Mouse (Mus musculus) embryonic facial prominence, embryonic 12.5 days (tissue): ENCODE measurements around the gene Dnajc13. TPM values are rescaled to one million over a fixed set of nuclear protein-coding genes. Genes with fewer than 3 reads are reported as not detected.

Source experiments
- ATAC-seq: fragments of 200-750 bp; cut with Nextera tagmentation; 2 replicates; pipeline ENCODE4 v1.8.0; 2017; ENCODE audit not compliant: insufficient number of reproducible peaks, insufficient read depth, low FRiP score, low TSS enrichment
- H3K27ac ChIP-seq: fragments of 300-500 bp; sonication (generic); 2 replicates; pipeline ENCODE4 v1.5.1; 2016; ENCODE audit warnings: mild to moderate bottlenecking
- H3K27me3 ChIP-seq: fragments of 300-500 bp; sonication (generic); 2 replicates; pipeline ENCODE4 v1.6.1; 2016; ENCODE audit warnings: mild to moderate bottlenecking, moderate library complexity
- H3K36me3 ChIP-seq: fragments of 300-500 bp; sonication (generic); 2 replicates; pipeline ENCODE4 v1.6.1; 2016; ENCODE audit warnings: mild to moderate bottlenecking
- H3K4me1 ChIP-seq: fragments of 300-500 bp; sonication (generic); 2 replicates; pipeline ENCODE4 v1.6.1; 2016
- H3K4me2 ChIP-seq: fragments of 300-500 bp; sonication (generic); replicated peaks from 2 replicates; pipeline ENCODE4 v1.6.1; 2016; ENCODE audit warnings: mild to moderate bottlenecking, moderate library complexity
- H3K4me3 ChIP-seq: fragments of 300-500 bp; sonication (generic); 2 replicates; pipeline ENCODE4 v1.5.1; 2016; ENCODE audit warnings: mild to moderate bottlenecking
- H3K9ac ChIP-seq: fragments of 300-500 bp; sonication (generic); 2 replicates; pipeline ENCODE4 v1.6.1; 2016; ENCODE audit warnings: mild to moderate bottlenecking, moderate library complexity
- H3K9me3 ChIP-seq: fragments of 300-500 bp; sonication (generic); 2 replicates; pipeline ENCODE4 v1.6.1; 2016; ENCODE audit warnings: mild to moderate bottlenecking, moderate library complexity
- WGBS: fragments of 180-500 bp; shearing (Covaris S2); methylation state at CpG from one replicate; pipeline ENCODE4 v1.1.7; 2016; 5-methylcytosine and 5-hydroxymethylcytosine counted together
- polyA plus RNA-seq: library from polyadenylated mRNA; unstranded; fragments of >200 nt; fragmentation: Nextera tagmentation; extraction: Ambion mirVana; gene quantifications from 2 replicates; pipeline ENCODE4 v1.2.1, GENCODE M21; 2016

Gene Dnajc13
- polyA plus RNA-seq, 1 experiment from 2014 or later, result 23.4 TPM

DNA sequence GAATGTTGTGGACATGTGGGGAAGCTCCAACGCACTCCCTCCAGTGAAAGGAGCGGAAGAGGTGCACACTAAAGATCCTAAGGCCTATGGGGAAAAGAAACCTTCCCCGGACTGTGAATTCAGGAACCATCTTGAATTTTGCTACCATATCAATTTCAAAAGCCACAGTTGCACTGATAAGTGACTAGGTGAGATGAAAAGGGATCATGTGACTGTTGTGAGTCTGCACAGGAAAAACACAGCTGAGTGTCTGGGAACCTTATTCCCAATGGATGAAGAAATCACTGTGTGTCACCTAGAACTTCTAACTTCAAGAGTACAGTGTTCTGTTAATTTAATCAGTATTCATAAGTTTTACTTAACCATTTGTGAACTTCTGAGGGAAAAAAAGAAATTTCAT lies 10.1 kb downstream of the Dnajc13 start:
- Histone ChIP-seq H3K27me3 (no peaks in the 10 kb centered on the region), H3K36me3 (no peaks in the 10 kb centered on the region), H3K4me2 (no peak overlapping the region), H3K27ac (no peak overlapping the region), H3K9me3 (no peaks in the 10 kb centered on the region), H3K9ac (no peak overlapping the region), H3K4me3 (no peak overlapping the region), H3K4me1 (0 out of 2 replicates have a peak, but pooled peaks cover 2% of the 10 kb centered on the region)
- no peak for ATAC-seq
- 87% methylated on average over 3 of the region's 3 CpGs for WGBS

DNA sequence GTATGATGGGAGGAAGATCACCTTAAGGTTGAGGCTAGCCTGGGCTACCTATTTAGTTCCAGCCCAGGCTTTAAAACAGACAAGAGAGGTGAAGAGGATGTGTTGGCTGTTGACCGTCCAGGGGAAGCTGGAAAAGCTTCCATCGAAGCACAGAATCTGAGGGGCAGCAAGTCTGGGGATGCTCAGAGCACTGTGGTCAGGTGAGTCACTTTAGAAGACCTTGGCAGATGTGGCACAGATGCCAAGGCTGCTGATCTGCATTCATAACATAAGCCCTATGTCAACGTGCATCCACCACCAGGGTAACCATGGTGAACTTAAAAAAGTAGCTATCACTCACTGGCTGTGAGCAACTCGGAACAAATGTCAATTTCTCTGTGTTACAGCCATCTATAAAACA lies 11.0 kb downstream of the Dnajc13 start:
- no peak overlapping the region for H3K4me3 ChIP-seq
- no peaks in the 10 kb centered on the region for H3K9me3 ChIP-seq
- H3K4me1 ChIP-seq, result no peaks in the 10 kb centered on the region
- no peaks in the 10 kb centered on the region for H3K36me3 ChIP-seq
- H3K9ac ChIP-seq, result no peak overlapping the region
- WGBS, result 89% methylated on average over 4 of the region's 4 CpGs
- no peak overlapping the region for H3K27ac ChIP-seq
- H3K4me2 ChIP-seq, result no peak overlapping the region
- no peak for ATAC-seq
- H3K27me3 ChIP-seq, result no peaks in the 10 kb centered on the region

DNA sequence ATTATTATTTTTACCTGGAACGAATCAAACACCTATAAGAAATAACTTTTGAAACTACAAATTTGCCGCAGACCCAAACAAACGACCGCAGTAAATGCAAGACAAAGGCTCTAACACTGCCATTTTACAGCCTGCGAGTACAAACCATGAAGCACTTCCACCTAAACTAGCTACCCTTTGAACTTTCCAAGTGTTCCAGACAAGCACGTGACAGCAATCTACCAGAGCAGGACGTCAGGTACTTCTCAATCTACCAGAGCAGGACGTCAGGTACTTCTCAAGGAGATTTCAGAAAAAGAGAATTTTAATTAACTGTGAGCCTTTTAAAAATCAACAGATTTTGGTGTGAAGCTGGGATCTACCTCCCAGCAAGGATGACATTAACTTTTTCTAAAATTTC lies 11.6 kb downstream of the Dnajc13 start:
- Histone ChIP-seq H3K4me2 (no peak overlapping the region), H3K27me3 (no peaks in the 10 kb centered on the region), H3K4me1 (no peaks in the 10 kb centered on the region), H3K36me3 (0 out of 2 replicates have a peak, but pooled peaks cover 3% of the 10 kb centered on the region), H3K27ac (no peak overlapping the region), H3K9ac (no peak overlapping the region), H3K9me3 (no peaks in the 10 kb centered on the region), H3K4me3 (no peak overlapping the region)
- ATAC-seq, result no peak
- WGBS, result 84% methylated on average over 8 of the region's 8 CpGs

DNA sequence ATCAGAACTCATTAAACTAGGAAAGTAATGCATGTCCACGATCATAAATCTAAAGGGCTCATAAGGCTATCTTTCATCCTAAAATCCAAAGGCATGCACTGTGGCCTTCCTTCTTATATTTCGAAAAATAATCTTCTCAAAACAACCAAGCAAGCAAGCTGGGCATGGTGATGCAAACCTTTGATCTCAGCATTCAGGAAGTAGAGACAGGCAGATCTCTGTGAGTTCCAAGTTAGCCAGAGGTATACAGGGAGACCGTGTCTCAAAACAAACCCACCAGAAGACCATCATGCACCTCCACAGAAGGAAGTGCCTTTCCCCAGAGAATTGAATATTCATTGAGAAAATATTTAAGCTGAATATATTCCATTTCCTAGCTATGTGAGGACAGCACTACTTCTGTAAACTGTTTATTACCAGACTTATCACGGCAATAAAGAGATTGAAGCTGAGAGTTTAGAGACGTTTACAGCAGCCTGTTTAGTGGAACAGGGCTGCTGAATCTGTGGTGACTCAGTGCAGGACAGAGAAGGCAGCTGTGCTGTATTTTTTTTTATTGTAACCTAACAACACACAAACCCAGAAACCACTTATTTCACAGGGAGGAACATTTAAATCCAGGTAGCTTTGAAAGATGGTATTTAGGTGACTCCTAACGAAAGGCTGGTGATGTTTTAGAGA lies 15.3 kb downstream of the Dnajc13 start:
- ATAC-seq, result no peak
- 80% methylated on average over 6 of the region's 6 CpGs for whole genome bisulfite sequencing
- Histone ChIP-seq H3K9me3 (no peaks in the 10 kb centered on the region), H3K27ac (no peak overlapping the region), H3K9ac (no peak overlapping the region), H3K4me2 (no peak overlapping the region), H3K4me1 (no peaks in the 10 kb centered on the region), H3K36me3 (peaks cover 11% of the 10 kb centered on the region; the same call in 1 of the 2 replicates), H3K27me3 (no peaks in the 10 kb centered on the region), H3K4me3 (no peak overlapping the region)

DNA sequence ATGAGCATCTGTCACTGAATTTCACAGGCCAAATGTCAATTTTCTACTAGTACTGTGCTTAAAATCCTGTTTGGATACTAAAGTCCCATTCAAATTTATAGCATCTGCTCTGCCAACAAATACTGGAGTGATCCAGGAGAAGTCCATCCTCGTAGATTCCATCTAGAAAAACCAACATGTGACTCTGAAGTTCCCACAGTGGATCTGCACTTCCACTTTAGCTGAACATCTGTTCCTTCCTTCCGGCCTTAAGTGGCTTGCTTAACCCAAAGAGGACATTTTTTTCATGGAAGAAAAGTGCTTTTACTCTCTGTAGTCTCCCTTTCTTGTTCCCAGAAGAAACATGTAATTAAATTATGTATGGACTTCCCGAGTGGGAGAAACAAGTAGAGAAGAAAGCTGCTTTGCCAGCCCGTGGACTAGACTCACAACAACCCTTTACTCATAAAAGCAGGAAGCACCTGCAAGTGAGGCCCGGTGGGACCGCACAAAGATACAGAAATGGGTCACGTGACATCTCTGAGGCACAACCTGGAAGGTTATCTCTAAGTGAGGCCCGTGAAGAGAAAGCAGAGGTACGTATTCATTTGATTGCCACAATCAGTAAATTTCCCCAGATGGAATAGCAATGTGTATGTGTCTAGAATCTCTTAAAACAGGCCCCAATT lies 18.8 kb downstream of the Dnajc13 start:
- Histone ChIP-seq H3K27me3 (no peaks in the 10 kb centered on the region), H3K4me1 (no peaks in the 10 kb centered on the region), H3K4me2 (no peak overlapping the region), H3K27ac (no peak overlapping the region), H3K9ac (no peak overlapping the region), H3K36me3 (peaks cover 18% of the 10 kb centered on the region; the same call in 1 of the 2 replicates), H3K9me3 (no peaks in the 10 kb centered on the region), H3K4me3 (no peak overlapping the region)
- WGBS, result 84% methylated on average over 9 of the region's 9 CpGs
- no peak for ATAC-seq

DNA sequence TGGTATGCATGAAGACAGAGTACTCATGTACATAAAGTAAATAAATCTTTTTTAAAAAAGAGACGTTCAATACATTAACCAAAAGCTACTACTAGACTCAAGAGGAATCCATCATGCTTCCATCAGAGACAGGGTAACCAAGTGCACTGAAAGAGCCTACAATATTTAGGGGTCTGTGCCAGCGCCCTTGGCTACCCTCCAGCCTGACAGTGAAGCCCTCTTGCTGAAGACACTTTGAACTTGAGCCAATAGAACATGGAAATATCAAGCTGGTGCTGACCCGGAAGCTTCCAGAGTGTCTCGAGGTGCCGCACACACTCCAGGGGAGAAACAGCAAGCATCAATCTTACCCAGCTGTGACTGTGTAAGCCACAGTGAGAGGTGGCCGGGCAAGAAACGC lies 22.6 kb downstream of the Dnajc13 start:
- Histone ChIP-seq H3K9me3 (no peaks in the 10 kb centered on the region), H3K27me3 (no peaks in the 10 kb centered on the region), H3K4me2 (no peak overlapping the region), H3K9ac (no peak overlapping the region), H3K4me1 (no peaks in the 10 kb centered on the region), H3K36me3 (peaks cover 34% of the 10 kb centered on the region), H3K4me3 (no peak overlapping the region), H3K27ac (no peak overlapping the region)
- 92% methylated on average over 7 of the region's 7 CpGs for whole genome bisulfite sequencing
- no peak for ATAC-seq

DNA sequence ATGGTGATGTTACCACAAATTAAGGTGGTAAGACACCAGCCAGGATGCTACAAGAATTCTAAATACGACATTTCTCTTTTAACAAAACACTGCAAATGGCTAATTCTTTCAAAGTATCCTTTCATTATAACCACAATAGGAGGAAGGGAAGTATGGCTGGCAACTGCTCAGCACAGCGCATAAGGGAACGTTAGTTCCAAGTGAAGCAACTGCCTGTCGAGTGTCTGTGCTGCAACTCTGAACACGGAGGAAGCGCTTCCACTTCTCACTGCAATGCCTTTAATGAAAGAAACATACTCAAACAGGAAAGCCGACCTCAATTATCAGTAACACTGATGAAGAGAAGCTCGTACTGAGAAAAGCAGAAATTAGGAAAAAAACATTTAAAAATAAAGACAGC lies 23.7 kb downstream of the Dnajc13 start:
- Histone ChIP-seq H3K9me3 (no peaks in the 10 kb centered on the region), H3K27me3 (no peaks in the 10 kb centered on the region), H3K4me1 (no peaks in the 10 kb centered on the region), H3K36me3 (peaks cover 44% of the 10 kb centered on the region), H3K9ac (no peak overlapping the region), H3K4me2 (no peak overlapping the region), H3K27ac (no peak overlapping the region), H3K4me3 (no peak overlapping the region)
- WGBS, result 93% methylated on average over 8 of the region's 8 CpGs
- ATAC-seq, result no peak

DNA sequence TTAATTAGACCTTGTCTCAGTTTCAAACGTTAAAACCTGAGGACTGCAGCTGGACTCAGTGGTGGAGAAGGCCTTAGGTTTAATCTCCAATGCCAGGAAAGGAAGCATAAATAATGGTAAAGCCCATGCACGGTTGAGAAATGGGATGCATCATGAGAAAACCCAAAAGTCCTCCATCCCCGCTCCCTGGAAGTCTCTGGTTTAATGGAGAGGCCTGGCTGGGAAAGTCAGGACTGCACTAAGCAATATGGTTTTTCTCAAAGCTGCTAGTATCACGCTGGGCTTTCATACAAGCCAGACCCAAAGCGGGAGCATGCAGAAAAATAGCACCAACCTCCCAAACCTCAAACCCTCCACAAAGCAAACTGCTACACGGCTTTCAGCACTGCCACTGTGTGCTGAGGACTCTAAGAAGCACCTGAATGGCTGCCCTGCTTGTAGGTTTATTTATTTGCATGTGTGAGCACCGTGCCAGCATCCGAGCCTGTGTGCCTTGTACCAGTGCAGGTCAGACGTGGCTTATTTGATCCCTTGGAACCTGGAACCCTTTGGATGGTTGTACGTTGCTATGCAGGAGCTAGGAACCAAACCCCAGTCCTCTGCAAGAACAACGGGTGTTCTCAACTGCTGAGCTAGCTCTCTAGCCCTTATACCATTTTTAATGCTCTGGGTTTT lies 26.3 kb downstream of the Dnajc13 start:
- Histone ChIP-seq H3K4me3 (no peak overlapping the region), H3K4me1 (no peaks in the 10 kb centered on the region), H3K36me3 (peaks cover 60% of the 10 kb centered on the region), H3K27me3 (no peaks in the 10 kb centered on the region), H3K4me2 (no peak overlapping the region), H3K27ac (no peak overlapping the region), H3K9me3 (no peaks in the 10 kb centered on the region), H3K9ac (no peak overlapping the region)
- 90% methylated on average over 11 of the region's 11 CpGs for WGBS
- ATAC-seq, result no peak

DNA sequence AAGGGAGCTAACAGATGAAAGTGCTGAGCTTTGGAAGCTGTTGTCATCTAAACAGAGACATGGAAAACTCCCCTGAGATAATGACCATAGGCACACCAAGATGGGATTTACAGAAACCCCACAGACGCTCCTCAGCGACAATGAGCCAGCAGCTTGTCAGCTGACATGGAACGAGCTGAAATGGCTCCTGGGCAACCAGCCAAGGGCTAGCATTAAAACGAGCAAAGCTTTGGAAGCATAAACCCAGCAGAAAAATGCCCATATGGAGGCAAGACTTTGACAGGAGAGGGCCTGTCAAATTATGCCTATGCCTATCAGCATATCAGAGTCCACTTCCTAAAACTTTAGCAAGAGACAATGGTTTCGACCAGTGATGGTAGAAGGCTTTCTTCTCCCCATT lies 27.0 kb downstream of the Dnajc13 start:
- 78% methylated on average over 5 of the region's 5 CpGs for WGBS
- H3K9me3 ChIP-seq, result no peaks in the 10 kb centered on the region
- no peak for ATAC-seq
- no peaks in the 10 kb centered on the region for H3K4me1 ChIP-seq
- H3K9ac ChIP-seq, result no peak overlapping the region
- no peak overlapping the region for H3K4me2 ChIP-seq
- no peak overlapping the region for H3K27ac ChIP-seq
- H3K4me3 ChIP-seq, result no peak overlapping the region
- H3K27me3 ChIP-seq, result no peaks in the 10 kb centered on the region
- H3K36me3 ChIP-seq, result peaks cover 65% of the 10 kb centered on the region

DNA sequence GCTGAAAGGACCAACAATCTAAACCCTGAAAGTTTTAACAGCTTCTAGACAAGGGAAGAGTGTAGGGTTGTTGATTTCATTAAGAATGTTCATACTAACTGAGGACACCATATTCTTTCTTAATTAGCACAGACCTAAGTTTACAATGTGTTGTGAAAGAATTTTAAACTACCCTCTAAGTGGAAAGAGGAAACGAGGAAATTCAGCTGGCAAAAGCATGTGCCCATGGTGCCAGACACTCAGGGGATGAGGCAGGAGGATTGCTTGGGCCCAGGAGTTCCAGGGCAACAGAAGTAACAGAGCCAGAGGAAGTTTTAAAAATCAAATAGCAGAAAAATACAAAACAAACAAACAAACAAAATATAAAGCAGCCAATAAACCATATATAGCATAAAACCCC lies 28.9 kb downstream of the Dnajc13 start:
- no peak for ATAC-seq
- Histone ChIP-seq H3K4me3 (no peak overlapping the region), H3K36me3 (peaks cover 72% of the 10 kb centered on the region), H3K9ac (no peak overlapping the region), H3K9me3 (no peaks in the 10 kb centered on the region), H3K4me1 (no peaks in the 10 kb centered on the region), H3K27me3 (no peaks in the 10 kb centered on the region), H3K27ac (no peak overlapping the region), H3K4me2 (no peak overlapping the region)
- 84% methylated on average over 1 of the region's 1 CpGs for WGBS

DNA sequence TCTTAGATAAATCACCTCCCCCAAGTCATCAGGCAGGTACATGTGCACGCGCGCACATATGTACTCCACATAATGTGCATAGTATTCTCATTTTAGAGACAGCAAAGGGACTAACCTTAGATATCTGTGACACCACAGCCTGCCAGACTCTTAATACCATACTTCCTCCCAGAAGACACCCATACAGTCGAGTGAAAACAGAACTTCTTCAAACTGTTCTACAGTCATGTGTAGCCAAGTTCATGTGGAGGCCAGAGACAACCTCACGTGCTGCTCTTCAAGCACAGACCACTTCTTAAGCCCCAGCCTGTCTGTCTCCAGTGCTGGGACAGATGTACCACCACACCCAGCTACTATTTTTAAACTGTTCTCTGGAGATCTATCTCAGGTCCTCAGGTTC lies 29.7 kb downstream of the Dnajc13 start:
- no peaks in the 10 kb centered on the region for H3K27me3 ChIP-seq
- no peak for ATAC-seq
- H3K4me3 ChIP-seq, result no peak overlapping the region
- H3K27ac ChIP-seq, result no peak overlapping the region
- peaks cover 77% of the 10 kb centered on the region for H3K36me3 ChIP-seq
- no peaks in the 10 kb centered on the region for H3K4me1 ChIP-seq
- 94% methylated on average over 5 of the region's 5 CpGs for WGBS
- no peak overlapping the region for H3K4me2 ChIP-seq
- no peak overlapping the region for H3K9ac ChIP-seq
- no peaks in the 10 kb centered on the region for H3K9me3 ChIP-seq

DNA sequence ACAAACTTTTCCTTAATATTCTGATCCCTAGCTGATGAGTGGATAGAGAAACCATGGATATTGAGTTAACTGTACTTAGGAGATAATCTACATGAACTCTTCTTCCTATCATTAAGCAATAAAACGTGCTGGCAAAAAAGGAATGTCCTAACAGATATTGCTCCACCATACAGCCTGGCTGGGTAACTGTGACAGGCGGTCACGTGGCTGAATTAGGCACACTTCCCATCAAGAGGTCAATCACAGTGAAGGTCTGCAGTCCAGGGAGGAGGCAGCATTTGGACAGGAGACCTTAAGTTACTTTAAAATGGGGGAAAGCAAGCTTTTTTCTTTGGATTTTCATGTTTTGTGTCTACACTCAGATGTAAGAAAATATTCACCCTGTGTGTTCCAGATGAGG lies 30.7 kb downstream of the Dnajc13 start:
- no peaks in the 10 kb centered on the region for H3K4me1 ChIP-seq
- 95% methylated on average over 3 of the region's 3 CpGs for WGBS
- peaks cover 71% of the 10 kb centered on the region for H3K36me3 ChIP-seq
- H3K4me3 ChIP-seq, result no peak overlapping the region
- H3K27ac ChIP-seq, result no peak overlapping the region
- H3K27me3 ChIP-seq, result no peaks in the 10 kb centered on the region
- no peak overlapping the region for H3K4me2 ChIP-seq
- no peaks in the 10 kb centered on the region for H3K9me3 ChIP-seq
- H3K9ac ChIP-seq, result no peak overlapping the region
- no peak for ATAC-seq
